Mouse (Mus musculus) MEL (cell line): ENCODE measurements at regions not wholly inside any gene's neighbourhood (a gene's known extent, or its start where the extent isn't known, plus 50 kb on each side); places are given as distances from the start of the nearest gene placed in this dataset.

Experiments used
- BHLHE40 ChIP-seq: IDR thresholded peaks from 2 replicates; pipeline ENCODE4 v1.6.1; 2012; ENCODE audit warnings: low read depth, mild to moderate bottlenecking, inconsistent platforms, low read length, improper control_type of control experiment, borderline replicate concordance
- CTCF ChIP-seq, 3 experiments: IDR thresholded peaks in 2 of 3; conservative IDR thresholded peaks in 1 of 3; 2 replicates each; pipeline ENCODE4 v1.5.1; 2011 to 2012; ENCODE audit warnings: low read length in 3 of 3, low read depth in 2 of 3, mild to moderate bottlenecking in 2 of 3, improper control_type of control experiment in 1 of 3, inconsistent platforms in 1 of 3, mixed read lengths in 1 of 3, moderate library complexity in 1 of 3; ENCODE audit not compliant: control insufficient read depth in 1 of 3, insufficient read depth in 1 of 3, poor library complexity in 1 of 3, severe bottlenecking in 1 of 3
- EP300 ChIP-seq, 2 experiments: IDR thresholded peaks; 2 replicates each; pipeline ENCODE4 v1.6.1; 2011; ENCODE audit warnings: improper control_type of control experiment in 2 of 2, low read length in 2 of 2, low read depth in 1 of 2, mild to moderate bottlenecking in 1 of 2
- ETS1 ChIP-seq: IDR thresholded peaks from 2 replicates; pipeline ENCODE4 v1.6.1; 2012; ENCODE audit warnings: low read depth, mild to moderate bottlenecking, inconsistent platforms, low read length, improper control_type of control experiment, moderate library complexity
- MXI1 ChIP-seq: IDR thresholded peaks from 2 replicates; pipeline ENCODE4 v1.6.1; 2011; ENCODE audit warnings: mild to moderate bottlenecking, low read depth, low read length, improper control_type of control experiment
- POLR2A ChIP-seq, 2 experiments: IDR thresholded peaks; 2 replicates each; pipeline ENCODE4 v1.6.1; 2011 to 2012; ENCODE audit warnings: low read length in 2 of 2, mild to moderate bottlenecking in 2 of 2, control low read depth in 1 of 2, improper control_type of control experiment in 1 of 2, low read depth in 1 of 2, moderate library complexity in 1 of 2; ENCODE audit not compliant: control insufficient read depth in 1 of 2, insufficient read depth in 1 of 2, poor library complexity in 1 of 2
- POLR2AphosphoS2 ChIP-seq: IDR thresholded peaks from 2 replicates; pipeline ENCODE4 v1.6.1; 2011; ENCODE audit warnings: low read length, improper control_type of control experiment
- POLR2AphosphoS5 ChIP-seq: IDR thresholded peaks from 2 replicates; pipeline ENCODE4 v1.6.1; 2012; ENCODE audit warnings: low read depth, borderline replicate concordance, mild to moderate bottlenecking, inconsistent platforms, low read length, moderate library complexity, mixed read lengths
- TAL1 ChIP-seq: IDR thresholded peaks from 2 replicates; pipeline ENCODE4 v1.6.1; 2012; ENCODE audit warnings: mild to moderate bottlenecking, inconsistent platforms, low read length, moderate library complexity, mixed read lengths
- USF1 ChIP-seq: IDR thresholded peaks from 2 replicates; pipeline ENCODE4 v1.6.1; 2014; ENCODE audit warnings: low read depth, mild to moderate bottlenecking, inconsistent platforms, low read length, improper control_type of control experiment, moderate library complexity
- USF2 ChIP-seq, 2 experiments: IDR thresholded peaks; 2 replicates each; pipeline ENCODE4 v1.6.1; 2011 to 2012; ENCODE audit warnings: improper control_type of control experiment in 2 of 2, low read length in 2 of 2, borderline replicate concordance in 1 of 2, inconsistent platforms in 1 of 2, low read depth in 1 of 2, mild to moderate bottlenecking in 1 of 2; ENCODE audit not compliant: insufficient read depth in 1 of 2
- ZNF384 ChIP-seq: IDR thresholded peaks from 2 replicates; pipeline ENCODE4 v1.6.1; 2012; ENCODE audit warnings: low read depth, mild to moderate bottlenecking, inconsistent platforms, low read length, improper control_type of control experiment

GRCm38 (mm10) chr4:61962315-61962714, 91.6 kb downstream of the Mup20 start:
- TF ChIP-seq MXI1 (no peak), CTCF (IDR thresholded peaks at IDR 0.05 in 2 of 3, conservative IDR thresholded peaks at IDR 0.05 in 1 of 3; ENCODE audit: control insufficient read depth in 1 of 3, insufficient read depth in 1 of 3, low read depth in 2 of 3, low read length in 3 of 3, poor library complexity in 1 of 3, severe bottlenecking in 1 of 3) (no peak), POLR2AphosphoS5 (no peak), TAL1 (no peak), POLR2AphosphoS2 (no peak), EP300 (IDR thresholded peaks at IDR 0.05; ENCODE audit: low read depth in 1 of 2, low read length in 2 of 2) (no peak), USF1 (no peak), POLR2A (IDR thresholded peaks at IDR 0.05; ENCODE audit: control insufficient read depth in 1 of 2, insufficient read depth in 1 of 2, low read depth in 1 of 2, low read length in 2 of 2, poor library complexity in 1 of 2) (no peak), BHLHE40 (no peak), ZNF384 (no peak), USF2 (IDR thresholded peaks at IDR 0.05; ENCODE audit: borderline replicate concordance in 1 of 2, insufficient read depth in 1 of 2, low read depth in 1 of 2, low read length in 2 of 2) (no peak), ETS1 (no peak)
